Mouse (Mus musculus): ENCODE measurements around the gene Det1. TPM values are rescaled to one million over a fixed set of nuclear protein-coding genes. Genes with fewer than 3 reads are reported as not detected.

Gene Det1
- total RNA-seq, 1 experiment from 2014 or later: 8.7 TPM

GRCm38 (mm10) chr7:78863796-78864445 is 16.9 kb upstream of the Det1 start:
- no peak for ATAC-seq (replicated peaks; ENCODE audit: insufficient number of reproducible peaks, low FRiP score, low TSS enrichment, poor library complexity, severe bottlenecking)

DNA sequence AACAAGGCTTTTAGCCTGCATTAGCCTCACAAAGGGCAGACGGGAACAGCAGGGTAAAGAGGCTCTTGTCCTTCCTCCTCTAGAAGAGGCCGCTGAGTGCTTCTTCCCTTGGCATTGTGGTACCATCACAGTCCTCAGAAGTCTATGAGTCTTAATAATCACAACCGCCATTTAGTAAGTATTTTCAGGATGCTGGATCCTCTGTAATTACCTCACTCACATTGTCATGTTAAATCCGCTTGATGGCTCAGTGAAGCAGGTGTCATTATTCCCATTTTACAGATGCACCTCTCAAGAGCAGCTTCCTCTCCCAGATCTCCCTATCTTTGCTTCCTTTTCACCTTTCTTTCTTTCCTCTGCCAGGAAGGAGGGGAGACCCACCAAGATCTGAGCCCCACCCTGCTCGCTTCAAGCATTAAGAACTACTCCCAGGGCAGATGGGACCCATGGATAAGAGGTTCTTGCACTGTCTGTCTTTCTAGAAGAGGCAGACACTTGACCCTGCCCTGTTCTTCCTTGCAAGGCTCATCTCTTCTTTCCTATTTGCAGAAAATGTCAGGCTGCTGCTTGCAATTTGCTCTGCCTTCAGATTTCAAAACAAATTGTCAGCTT is 8.1 kb upstream of the Det1 start:
- ATAC-seq (replicated peaks; ENCODE audit: insufficient number of reproducible peaks, low FRiP score, low TSS enrichment, poor library complexity, severe bottlenecking): no peak

- ATAC-seq (replicated peaks; ENCODE audit: insufficient number of reproducible peaks, low FRiP score, low TSS enrichment, poor library complexity, severe bottlenecking): no peak
These were observed 7.0 kb upstream of the Det1 start for GRCm38 (mm10) chr7:78854051-78854450.

- ATAC-seq (replicated peaks; ENCODE audit: insufficient number of reproducible peaks, low FRiP score, low TSS enrichment, poor library complexity, severe bottlenecking): no peak
These were observed 872 bp downstream of the Det1 start for GRCm38 (mm10) chr7:78846066-78846716.

DNA sequence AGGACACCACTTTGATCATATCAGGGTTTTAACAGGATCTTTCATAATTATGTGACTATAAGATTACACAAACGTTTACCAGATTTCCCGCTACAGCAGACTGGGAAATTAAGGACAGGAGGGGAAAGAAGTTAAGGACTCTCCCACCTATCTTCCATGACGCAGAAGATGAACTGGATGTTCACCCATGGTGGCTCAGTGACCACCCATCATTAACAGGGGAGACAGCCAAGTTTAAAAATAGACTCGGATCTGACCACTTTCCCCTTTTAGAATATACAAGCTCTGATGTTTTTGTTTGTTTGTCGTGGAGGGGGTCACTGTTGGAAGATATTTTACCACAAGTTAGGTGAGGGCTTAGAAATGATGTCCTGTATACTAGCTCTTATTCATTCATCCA is 5.5 kb downstream of the Det1 start:
- ATAC-seq (replicated peaks; ENCODE audit: insufficient number of reproducible peaks, low FRiP score, low TSS enrichment, poor library complexity, severe bottlenecking): no peak

GRCm38 (mm10) chr7:78837250-78837649 is 9.8 kb downstream of the Det1 start:
- ATAC-seq (replicated peaks; ENCODE audit: insufficient number of reproducible peaks, low FRiP score, low TSS enrichment, poor library complexity, severe bottlenecking): no peak

DNA sequence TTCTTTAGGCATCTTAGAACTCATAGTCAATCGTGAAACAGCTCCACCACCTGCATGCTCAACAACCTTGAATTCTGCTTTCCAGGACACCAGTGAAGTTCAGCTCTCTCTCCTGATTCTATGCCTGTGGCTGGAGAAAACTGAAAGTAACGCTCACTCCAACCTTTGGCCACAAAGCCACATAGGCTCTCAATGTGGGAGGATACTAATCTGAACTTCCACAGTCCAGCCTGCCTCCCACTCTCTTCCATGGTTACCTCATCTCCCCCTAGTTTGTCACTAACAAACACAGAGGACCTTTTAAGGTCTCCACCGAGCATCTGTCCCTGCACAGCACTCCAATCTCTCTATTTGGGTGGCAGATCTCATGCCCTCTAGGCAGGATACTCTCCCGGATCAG is 11.4 kb downstream of the Det1 start:
- ATAC-seq (replicated peaks; ENCODE audit: insufficient number of reproducible peaks, low FRiP score, low TSS enrichment, poor library complexity, severe bottlenecking): no peak

- no peak for ATAC-seq (replicated peaks; ENCODE audit: insufficient number of reproducible peaks, low FRiP score, low TSS enrichment, poor library complexity, severe bottlenecking)
These were observed 19.2 kb downstream of the Det1 start for GRCm38 (mm10) chr7:78827749-78828362.

GRCm38 (mm10) chr7:78826682-78827385 is 20.2 kb downstream of the Det1 start:
- ATAC-seq (replicated peaks; ENCODE audit: insufficient number of reproducible peaks, low FRiP score, low TSS enrichment, poor library complexity, severe bottlenecking): no peak

DNA sequence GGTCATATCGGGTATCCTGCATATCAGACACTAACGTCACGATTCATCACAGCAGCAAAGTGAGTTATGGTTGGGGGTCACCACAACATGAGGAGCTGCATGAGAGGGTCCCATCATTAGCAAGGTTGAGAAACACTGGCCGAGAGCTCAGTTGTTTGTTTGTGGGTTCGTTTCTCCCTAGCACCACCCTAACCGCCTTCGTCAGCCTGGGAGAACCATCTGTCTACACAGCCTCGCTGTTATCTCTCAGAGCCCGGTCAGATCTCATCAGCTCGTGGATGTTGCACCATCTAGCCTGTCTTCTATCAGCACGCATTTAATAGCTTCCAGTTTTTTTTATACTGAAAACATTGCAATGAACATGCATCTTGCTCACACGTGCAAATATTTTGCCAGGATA is 28.7 kb downstream of the Det1 start:
- ATAC-seq (replicated peaks; ENCODE audit: insufficient number of reproducible peaks, low FRiP score, low TSS enrichment, poor library complexity, severe bottlenecking): no peak

- ATAC-seq (replicated peaks; ENCODE audit: insufficient number of reproducible peaks, low FRiP score, low TSS enrichment, poor library complexity, severe bottlenecking): no peak
These were observed 32.3 kb downstream of the Det1 start for GRCm38 (mm10) chr7:78814766-78815165.

- ATAC-seq (replicated peaks; ENCODE audit: insufficient number of reproducible peaks, low FRiP score, low TSS enrichment, poor library complexity, severe bottlenecking): no peak
These were observed 33.3 kb downstream of the Det1 start for GRCm38 (mm10) chr7:78813791-78814190.

- ATAC-seq (replicated peaks; ENCODE audit: insufficient number of reproducible peaks, low FRiP score, low TSS enrichment, poor library complexity, severe bottlenecking): no peak
These were observed 39.9 kb downstream of the Det1 start for GRCm38 (mm10) chr7:78807192-78807591.

DNA sequence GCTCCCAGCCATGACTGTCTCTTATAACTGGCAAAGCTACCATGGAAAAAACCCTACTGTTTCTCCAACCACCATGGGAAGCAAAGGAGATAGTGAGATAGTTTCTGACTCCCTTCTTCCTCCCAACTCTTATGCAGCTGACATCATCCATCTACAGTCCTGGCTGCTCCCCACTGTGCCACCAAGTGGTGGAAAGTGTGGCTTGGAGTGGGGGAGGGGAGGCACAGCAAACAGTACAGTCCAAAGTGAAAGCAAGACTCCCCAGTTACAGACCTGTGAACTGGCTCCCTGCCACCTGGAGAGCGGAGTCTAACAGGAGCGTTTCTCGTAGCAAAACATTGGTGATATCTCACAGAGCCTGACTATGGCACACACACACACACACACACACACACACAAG is 43.2 kb downstream of the Det1 start:
- ATAC-seq (replicated peaks; ENCODE audit: insufficient number of reproducible peaks, low FRiP score, low TSS enrichment, poor library complexity, severe bottlenecking): no peak

DNA sequence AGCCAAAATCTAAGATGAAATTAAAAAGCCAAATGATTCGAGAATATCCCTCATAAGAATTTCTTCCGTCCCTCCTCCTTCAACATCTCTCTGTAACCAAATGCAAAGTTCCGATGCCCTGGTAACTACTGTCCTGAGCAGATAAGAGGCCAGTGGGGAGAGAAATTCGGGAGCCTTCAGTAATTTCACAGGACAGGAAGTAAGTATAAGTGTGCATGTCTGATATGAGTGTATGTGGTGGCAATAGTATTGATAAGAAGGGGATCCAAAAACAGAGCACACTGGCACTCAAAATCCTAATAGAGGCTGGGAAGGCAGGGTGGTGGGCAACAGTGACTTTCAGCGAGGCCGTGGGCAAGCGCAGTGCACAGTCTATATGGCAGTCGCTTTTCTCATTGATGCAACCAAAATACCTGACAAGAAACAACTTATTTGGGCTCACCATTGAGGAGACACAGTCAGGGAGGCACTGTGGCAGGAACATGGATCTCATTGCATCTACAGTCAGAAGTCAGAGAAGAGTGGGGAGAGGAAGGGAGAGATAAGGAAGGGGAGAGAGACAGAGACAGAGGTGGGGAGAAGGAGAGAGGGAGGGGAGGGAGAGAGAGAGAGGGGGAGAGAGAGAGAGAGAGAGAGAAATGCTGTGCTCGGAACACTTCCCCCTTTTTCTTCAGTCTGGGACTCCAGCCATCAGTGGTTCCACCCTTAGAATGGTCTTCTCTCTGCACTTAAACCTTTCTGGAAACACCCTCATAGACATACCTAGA is 47.1 kb downstream of the Det1 start:
- ATAC-seq (replicated peaks; ENCODE audit: insufficient number of reproducible peaks, low FRiP score, low TSS enrichment, poor library complexity, severe bottlenecking): no peak

GRCm38 (mm10) chr7:78797843-78798455 is 49.1 kb downstream of the Det1 start:
- ATAC-seq (replicated peaks; ENCODE audit: insufficient number of reproducible peaks, low FRiP score, low TSS enrichment, poor library complexity, severe bottlenecking): no peak

DNA sequence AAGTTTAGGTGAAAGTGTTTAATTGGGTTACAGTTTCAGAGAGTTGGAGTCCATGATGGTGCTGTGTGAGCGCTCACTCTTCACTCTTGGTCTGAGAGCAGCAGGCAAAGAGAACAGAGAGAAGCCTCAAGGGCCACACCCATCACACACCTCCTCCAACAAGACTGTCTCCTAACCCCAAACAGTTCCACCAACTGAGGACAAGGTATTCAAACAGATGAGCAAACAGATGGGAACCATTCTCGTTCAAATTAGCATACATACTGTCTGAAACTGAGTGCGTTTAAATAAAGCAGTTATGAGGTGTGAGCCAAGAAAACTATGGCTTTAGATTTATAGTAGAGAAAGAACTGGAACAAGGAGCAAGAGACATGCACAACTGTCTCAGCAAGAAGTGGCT is 50.4 kb downstream of the Det1 start:
- ATAC-seq (replicated peaks; ENCODE audit: insufficient number of reproducible peaks, low FRiP score, low TSS enrichment, poor library complexity, severe bottlenecking): no peak

DNA sequence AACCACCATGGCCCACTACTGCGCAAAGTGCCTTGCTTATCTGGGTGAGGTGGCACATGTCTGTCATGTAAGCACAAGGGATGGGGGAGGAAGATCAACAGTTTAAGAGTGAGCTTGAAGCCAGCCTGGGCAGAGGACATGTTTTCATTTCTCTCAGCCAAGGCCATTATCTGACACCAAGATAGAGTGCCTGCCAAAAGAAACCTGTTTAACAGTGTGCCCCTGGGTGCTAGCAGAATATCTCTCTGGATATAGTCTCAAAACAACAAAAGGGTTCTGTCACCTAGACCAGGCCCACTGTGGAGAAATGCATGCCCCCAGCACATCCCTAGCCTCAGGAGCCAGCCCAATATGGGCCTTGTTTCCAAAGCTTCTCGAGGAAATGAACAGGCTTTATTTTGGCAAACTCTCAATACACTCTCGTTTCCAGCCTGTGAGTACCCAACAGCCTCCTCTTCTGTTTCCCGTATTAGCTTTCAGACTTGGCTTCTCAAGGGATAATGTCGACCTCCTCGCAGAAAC is 52.4 kb downstream of the Det1 start:
- ATAC-seq (replicated peaks; ENCODE audit: insufficient number of reproducible peaks, low FRiP score, low TSS enrichment, poor library complexity, severe bottlenecking): no peak

Measured in monocyte, adult 5-6 weeks (primary cell).